Mouse (Mus musculus) heart, postnatal 0 days (tissue): Measurements from ENCODE around the gene Chrd. TPM values are rescaled to one million over a fixed set of nuclear protein-coding genes. Genes with fewer than 3 reads are reported as not detected.

ENCODE experiments used
- ATAC-seq: fragments of 200-750 bp; cut with Nextera tagmentation; 2 replicates; pipeline ENCODE4 v1.8.0; 2017; ENCODE audit warnings: low read depth, moderate number of reproducible peaks, moderate library complexity; ENCODE audit not compliant: insufficient read depth
- DNase-seq: peaks from one replicate; pipeline ENCODE4 v3.0.0-alpha.2; 2016; ENCODE audit warnings: low spot score
- H3K27ac ChIP-seq: fragments of 300-500 bp; sonication (generic); 2 replicates; pipeline ENCODE4 v1.5.1; 2014; ENCODE audit warnings: low read depth, mild to moderate bottlenecking
- H3K27me3 ChIP-seq: fragments of 300-500 bp; sonication (generic); 2 replicates; pipeline ENCODE4 v1.6.1; 2014; ENCODE audit warnings: low read length, mixed read lengths; ENCODE audit not compliant: control insufficient read depth, insufficient read depth
- H3K36me3 ChIP-seq: fragments of 300-500 bp; sonication (generic); replicated peaks from 2 replicates; pipeline ENCODE4 v1.6.1; 2014; ENCODE audit warnings: low read length, mixed read lengths; ENCODE audit not compliant: control insufficient read depth, insufficient read depth
- H3K4me1 ChIP-seq: fragments of 300-500 bp; sonication (generic); 2 replicates; pipeline ENCODE4 v1.6.1; 2014; ENCODE audit warnings: antibody characterized with exemption; ENCODE audit not compliant: control insufficient read depth, insufficient read depth
- H3K4me2 ChIP-seq: fragments of 300-500 bp; sonication (generic); 2 replicates; pipeline ENCODE4 v1.6.1; 2014; ENCODE audit warnings: low read depth, mild to moderate bottlenecking, low read length, moderate library complexity
- H3K4me3 ChIP-seq: fragments of 300-500 bp; sonication (generic); 2 replicates; pipeline ENCODE4 v1.5.1; 2014; ENCODE audit warnings: low read depth, low read length
- H3K9ac ChIP-seq: fragments of 300-500 bp; sonication (generic); replicated peaks from 2 replicates; pipeline ENCODE4 v1.6.1; 2014; ENCODE audit warnings: low read depth, low read length, mixed read lengths
- H3K9me3 ChIP-seq: fragments of 300-500 bp; sonication (generic); replicated peaks from 2 replicates; pipeline ENCODE4 v1.6.1; 2016; ENCODE audit warnings: low read length; ENCODE audit not compliant: control insufficient read depth
- CTCF ChIP-seq: IDR thresholded peaks from 2 replicates; pipeline ENCODE4 v1.5.1; 2016; ENCODE audit warnings: antibody characterized with exemption, control low read depth, low read depth
- EP300 ChIP-seq: IDR thresholded peaks from 2 replicates; pipeline ENCODE4 v1.6.1; 2016; ENCODE audit warnings: antibody characterized with exemption, low read depth
- WGBS: fragments of 180-500 bp; shearing (Covaris S2); extraction: QIAGEN DNeasy Blood & Tissue Kit; methylation state at CpG from one replicate; pipeline ENCODE4 v1.1.7; 2014; 5-methylcytosine and 5-hydroxymethylcytosine counted together
- polyA plus RNA-seq: library from polyadenylated mRNA; unstranded; fragments of >200 nt; fragmentation: Nextera tagmentation; extraction: Ambion mirVana; gene quantifications from 2 replicates; pipeline ENCODE4 v1.2.1, GENCODE M21; 2015
- total RNA-seq: library from RNA; depleted of rRNA; stranded (reverse); fragments of >200 nt; gene quantifications from 2 replicates; pipeline ENCODE4 v1.2.3, GENCODE M21; 2014; ENCODE audit warnings: low replicate concordance; rRNA removed

Chrd gene
- total and polyA plus RNA-seq, 2 experiments from 2014 or later = 0.49 to 9.7 TPM

DNA sequence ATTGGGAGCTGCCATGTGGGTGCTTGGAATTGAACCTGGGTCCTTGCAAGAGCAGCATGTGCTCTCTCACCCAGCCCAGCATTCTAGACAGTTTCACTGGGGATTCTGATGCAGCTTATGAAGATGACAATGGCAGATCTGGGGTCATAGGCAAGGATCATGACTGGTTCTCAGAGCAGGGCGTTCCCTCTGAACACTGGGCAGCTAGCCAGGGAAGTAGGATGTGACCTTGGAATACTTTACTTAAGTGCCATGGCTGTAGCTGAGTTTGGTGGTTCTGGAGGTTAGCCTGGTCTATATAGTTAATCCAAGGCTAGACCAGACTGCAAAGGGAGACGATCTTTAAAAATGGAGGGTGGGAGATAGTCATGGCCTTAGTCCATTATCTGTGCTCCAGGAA, 51.0 kb downstream of the Chrd start:
- no peak overlapping the region for H3K27ac ChIP-seq
- H3K4me2 ChIP-seq = no peak overlapping the region
- H3K27me3 ChIP-seq = no peaks in the 10 kb centered on the region
- ATAC-seq (no peak), DNase-seq (no peak)
- 71% methylated on average over 2 of the region's 2 CpGs for WGBS
- no peaks in the 10 kb centered on the region for H3K36me3 ChIP-seq
- TF ChIP-seq EP300 = no peak
- no peak for TF ChIP-seq CTCF
- no peaks in the 10 kb centered on the region for H3K4me1 ChIP-seq
- no peak overlapping the region for H3K9ac ChIP-seq
- H3K4me3 ChIP-seq = no peak overlapping the region
- no peaks in the 10 kb centered on the region for H3K9me3 ChIP-seq

DNA sequence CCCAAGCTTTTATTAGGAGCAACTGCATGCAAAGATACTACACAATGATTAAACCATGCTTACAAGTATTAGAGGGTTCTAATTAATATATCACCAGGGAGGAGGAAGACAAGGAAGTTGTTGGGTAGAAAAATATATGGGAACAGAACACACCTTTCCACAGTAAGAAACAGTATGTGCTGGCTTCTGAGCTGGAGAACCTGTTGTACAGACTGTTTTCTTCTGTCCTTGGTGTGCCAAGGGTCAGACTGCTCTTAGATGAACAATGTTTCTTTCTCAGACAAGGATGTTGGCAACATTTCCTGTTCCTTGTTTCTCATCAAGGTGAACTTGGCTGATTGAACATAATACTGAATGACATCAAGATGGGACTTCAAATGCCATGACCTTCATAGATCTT, 51.8 kb downstream of the Chrd start:
- H3K4me3 ChIP-seq = no peak overlapping the region
- H3K4me2 ChIP-seq = no peak overlapping the region
- H3K27ac ChIP-seq = no peak overlapping the region
- no peaks in the 10 kb centered on the region for H3K4me1 ChIP-seq
- no peak for DNase-seq
- no peaks in the 10 kb centered on the region for H3K36me3 ChIP-seq
- no peak overlapping the region for H3K9ac ChIP-seq
- no peaks in the 10 kb centered on the region for H3K9me3 ChIP-seq
- no peak for ATAC-seq
- no peaks in the 10 kb centered on the region for H3K27me3 ChIP-seq
- no peak for TF ChIP-seq EP300
- TF ChIP-seq CTCF = no peak

DNA sequence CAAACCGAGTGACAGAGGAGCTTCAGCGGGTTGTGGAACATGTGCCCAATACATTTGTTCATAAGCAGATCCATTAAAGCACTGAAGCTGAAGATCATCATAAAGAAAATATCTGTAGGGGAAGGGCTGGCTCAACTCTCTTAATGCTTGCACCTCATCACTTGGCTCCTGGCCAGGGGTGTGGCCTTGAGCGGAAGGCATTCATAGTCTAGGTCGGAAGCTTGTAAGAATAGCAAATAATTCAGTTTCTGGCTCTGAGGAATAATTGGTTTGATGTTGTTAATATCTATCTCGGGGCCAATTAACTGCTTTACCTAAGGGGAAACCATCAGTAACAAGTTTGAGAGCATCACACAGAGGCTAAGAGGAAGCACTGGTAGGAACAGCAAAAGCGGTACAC, 53.6 kb downstream of the Chrd start:
- H3K9ac ChIP-seq = no peak overlapping the region
- no peaks in the 10 kb centered on the region for H3K9me3 ChIP-seq
- H3K4me3 ChIP-seq = no peak overlapping the region
- no peak overlapping the region for H3K27ac ChIP-seq
- H3K27me3 ChIP-seq = no peaks in the 10 kb centered on the region
- H3K4me2 ChIP-seq = no peak overlapping the region
- 75% methylated on average over 6 of the region's 6 CpGs for WGBS
- no peaks in the 10 kb centered on the region for H3K36me3 ChIP-seq
- ATAC-seq (no peak), DNase-seq (no peak)
- H3K4me1 ChIP-seq = no peaks in the 10 kb centered on the region
- TF ChIP-seq CTCF = no peak
- no peak for TF ChIP-seq EP300

DNA sequence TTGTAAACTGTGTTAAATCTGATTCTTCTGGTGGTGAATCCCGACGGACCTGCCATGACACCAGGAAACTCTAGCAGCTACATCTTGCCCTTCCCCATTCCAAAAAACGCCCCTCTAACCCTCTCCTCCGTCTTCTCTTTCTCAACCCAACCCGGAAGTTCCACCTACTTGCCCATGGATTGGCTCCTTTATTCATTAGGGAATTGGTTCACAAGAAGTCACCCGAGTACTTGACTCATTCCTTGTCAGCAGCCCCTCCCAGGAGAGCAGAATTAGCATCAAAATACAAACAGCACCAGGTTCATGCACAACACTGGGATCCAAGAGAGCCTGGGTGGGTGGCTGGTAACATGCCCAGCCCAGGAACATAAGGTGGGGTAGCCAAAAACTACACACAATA, 58.9 kb downstream of the Chrd start:
- H3K4me2 ChIP-seq = no peak overlapping the region
- H3K27ac ChIP-seq = no peak overlapping the region
- no peak overlapping the region for H3K9ac ChIP-seq
- no peaks in the 10 kb centered on the region for H3K9me3 ChIP-seq
- TF ChIP-seq EP300 = no peak
- TF ChIP-seq CTCF = no peak
- ATAC-seq (no peak), DNase-seq (no peak)
- WGBS = 55% methylated on average over 6 of the region's 6 CpGs
- H3K36me3 ChIP-seq = no peaks in the 10 kb centered on the region
- H3K27me3 ChIP-seq = no peaks in the 10 kb centered on the region
- H3K4me3 ChIP-seq = no peak overlapping the region
- no peaks in the 10 kb centered on the region for H3K4me1 ChIP-seq

Other genes starting within 250 kb of the Chrd start
- 67.6 and 86.3 TPM in 2 replicates for gene Eif2b5, start 234.3 kb upstream of the Chrd start, total RNA-seq
- 60.0 and 60.2 TPM in 2 replicates for gene Eif2b5, start 234.3 kb upstream of the Chrd start, polyA plus RNA-seq
- gene Dvl3, start 216.1 kb upstream of the Chrd start, total RNA-seq = 30.1 and 36.9 TPM in 2 replicates
- gene Dvl3, start 216.1 kb upstream of the Chrd start, polyA plus RNA-seq = 10.0 and 11.4 TPM in 2 replicates
- 327 and 429 TPM in 2 replicates for gene Ap2m1, start 197.6 kb upstream of the Chrd start, total RNA-seq
- gene Ap2m1, start 197.6 kb upstream of the Chrd start, polyA plus RNA-seq = 363 and 375 TPM in 2 replicates
- gene Abcf3, start 184.6 kb upstream of the Chrd start, total RNA-seq = 47.1 and 76.5 TPM in 2 replicates
- gene Abcf3, start 184.6 kb upstream of the Chrd start, polyA plus RNA-seq = 42.2 and 44.3 TPM in 2 replicates
- 0.46 TPM in 1 of 2 replicates, not detected in the other for gene Vwa5b2, start 143.7 kb upstream of the Chrd start, total RNA-seq
- 0.04 TPM in 1 of 2 replicates, not detected in the other for gene Vwa5b2, start 143.7 kb upstream of the Chrd start, polyA plus RNA-seq
- gene Eef1akmt4, start 121.5 kb upstream of the Chrd start, total RNA-seq = 9.5 and 18.9 TPM in 2 replicates
- 11.2 and 12.6 TPM in 2 replicates for gene Eef1akmt4, start 121.5 kb upstream of the Chrd start, polyA plus RNA-seq
- not detected in 2 replicates for gene Gm49333, start 121.5 kb upstream of the Chrd start, total RNA-seq
- not detected in 2 replicates for gene Gm49333, start 121.5 kb upstream of the Chrd start, polyA plus RNA-seq
- 15.3 and 21.6 TPM in 2 replicates for gene Alg3, start 121.4 kb upstream of the Chrd start, total RNA-seq
- 20.2 and 20.7 TPM in 2 replicates for gene Alg3, start 121.4 kb upstream of the Chrd start, polyA plus RNA-seq
- 0.31 and 1.5 TPM in 2 replicates for gene Camk2n2, start 111.8 kb upstream of the Chrd start, total RNA-seq
- 0.34 and 0.49 TPM in 2 replicates for gene Camk2n2, start 111.8 kb upstream of the Chrd start, polyA plus RNA-seq
- 0.43 and 1.5 TPM in 2 replicates for gene Ece2, start 103.3 kb upstream of the Chrd start, total RNA-seq
- gene Ece2, start 103.3 kb upstream of the Chrd start, polyA plus RNA-seq = 0.21 and 0.26 TPM in 2 replicates
- 156 and 158 TPM in 2 replicates for gene Psmd2, start 81.5 kb upstream of the Chrd start, total RNA-seq
- 198 and 206 TPM in 2 replicates for gene Psmd2, start 81.5 kb upstream of the Chrd start, polyA plus RNA-seq
- 296 and 335 TPM in 2 replicates for gene Eif4g1, start 64.8 kb upstream of the Chrd start, total RNA-seq
- 69.5 and 74.6 TPM in 2 replicates for gene Eif4g1, start 64.8 kb upstream of the Chrd start, polyA plus RNA-seq
- 24.8 and 25.5 TPM in 2 replicates for gene Fam131a, start 39.9 kb upstream of the Chrd start, total RNA-seq
- 8.7 and 8.8 TPM in 2 replicates for gene Fam131a, start 39.9 kb upstream of the Chrd start, polyA plus RNA-seq
- gene Polr2h, start 15.5 kb upstream of the Chrd start, total RNA-seq = 8.6 and 27.9 TPM in 2 replicates
- gene Polr2h, start 15.5 kb upstream of the Chrd start, polyA plus RNA-seq = 33.7 and 35.7 TPM in 2 replicates
- 4.6 and 16.9 TPM in 2 replicates for gene Clcn2, start 15.4 kb upstream of the Chrd start, total RNA-seq
- gene Clcn2, start 15.4 kb upstream of the Chrd start, polyA plus RNA-seq = 1.4 and 1.9 TPM in 2 replicates
- 0.46 TPM in 1 of 2 replicates, not detected in the other for gene Thpo, start 1.4 kb downstream of the Chrd start, total RNA-seq
- 0.12 and 0.14 TPM in 2 replicates for gene Thpo, start 1.4 kb downstream of the Chrd start, polyA plus RNA-seq